Mouse (Mus musculus): ENCODE data around the gene Fam187b.
"Not testable (repeated sequence)": the region's sequence is repeated elsewhere in the genome, so short reads cannot be mapped to it uniquely, and the experiment has no call there.

Gene Fam187b

GRCm38 (mm10) chr7:30973501-30974289 is at the start of gene Fam187b:
Gene Fam187b (plus strand): TSS chr7:30973790.
- peak; percentile 75 for DNase-seq (ENCODE audit: low spot score)

GRCm38 (mm10) chr7:30924071-30924470 is 49.5 kb upstream of the Fam187b start:
- DNase-seq (ENCODE audit: low spot score) = no peak

GRCm38 (mm10) chr7:30924581-30924980 is 49.0 kb upstream of the Fam187b start, which contains the start of gene Hamp2:
Gene Hamp2 (minus strand): TSS chr7:30924681.
- not testable (repeated sequence) for DNase-seq (ENCODE audit: low spot score)

- DNase-seq (ENCODE audit: low spot score) = not testable (repeated sequence)
Measured at GRCm38 (mm10) chr7:30935422-30936099, 38.0 kb upstream of the Fam187b start.

- not testable (repeated sequence) for DNase-seq (ENCODE audit: low spot score)
Measured at GRCm38 (mm10) chr7:30940070-30940469, 33.5 kb upstream of the Fam187b start.

GRCm38 (mm10) chr7:30942365-30942764 is 31.2 kb upstream of the Fam187b start:
- DNase-seq (ENCODE audit: low spot score) = not testable (repeated sequence)

GRCm38 (mm10) chr7:30943909-30944635 is 29.5 kb upstream of the Fam187b start, which contains the start of gene Hamp:
Gene Hamp (minus strand): TSS chr7:30944032.
- no peak for DNase-seq (ENCODE audit: low spot score)

- not testable (repeated sequence) for DNase-seq (ENCODE audit: low spot score)
Measured at GRCm38 (mm10) chr7:30944706-30945105, 28.9 kb upstream of the Fam187b start.

- not testable (repeated sequence) for DNase-seq (ENCODE audit: low spot score)
Measured at GRCm38 (mm10) chr7:30945466-30945865, 28.1 kb upstream of the Fam187b start.

- no peak for DNase-seq (ENCODE audit: low spot score)
Measured at GRCm38 (mm10) chr7:30945876-30946275, 27.7 kb upstream of the Fam187b start.

GRCm38 (mm10) chr7:30949902-30950301 is 23.7 kb upstream of the Fam187b start:
- not testable (repeated sequence) for DNase-seq (ENCODE audit: low spot score)

GRCm38 (mm10) chr7:30952441-30953265 is 20.9 kb upstream of the Fam187b start:
- DNase-seq (ENCODE audit: low spot score) = no peak

- DNase-seq (ENCODE audit: low spot score) = no peak
Measured at GRCm38 (mm10) chr7:30953459-30953858, 20.1 kb upstream of the Fam187b start.

- no peak for DNase-seq (ENCODE audit: low spot score)
Measured at GRCm38 (mm10) chr7:30954036-30954435, 19.6 kb upstream of the Fam187b start.

GRCm38 (mm10) chr7:30954971-30955520 is 18.5 kb upstream of the Fam187b start:
- DNase-seq (ENCODE audit: low spot score) = no peak

- DNase-seq (ENCODE audit: low spot score) = peak; percentile 81
Measured at GRCm38 (mm10) chr7:30955584-30956356, 17.8 kb upstream of the Fam187b start.

- DNase-seq (ENCODE audit: low spot score) = no peak
Measured at GRCm38 (mm10) chr7:30956357-30956751, 17.2 kb upstream of the Fam187b start.

- DNase-seq (ENCODE audit: low spot score) = no peak
Measured at GRCm38 (mm10) chr7:30956756-30957366, 16.7 kb upstream of the Fam187b start, which contains the start of gene Usf2. Gene Usf2 (minus strand): TSS chr7:30956803.

GRCm38 (mm10) chr7:30957367-30957783 is 16.2 kb upstream of the Fam187b start:
- peak; percentile 65 for DNase-seq (ENCODE audit: low spot score)
